Mouse (Mus musculus): ENCODE results near the gene Rbfox3.

The Rbfox3 gene

GRCm38 (mm10) chr11:118768441-118768840 is 143.0 kb downstream of the Rbfox3 start:
- Histone ChIP-seq H3K4me3 (replicated peaks; ENCODE audit: low read length) (no peak overlapping the region), H3K9me3 (ENCODE audit: low read length) (no peaks in the 10 kb centered on the region), H3K36me3 (ENCODE audit: insufficient read depth, low read length) (no peaks in the 10 kb centered on the region), H3K27me3 (ENCODE audit: insufficient read depth, low read length) (peaks cover 18% of the 10 kb centered on the region), H3K4me1 (replicated peaks; ENCODE audit: low read depth, low read length) (peaks cover 13% of the 10 kb centered on the region)
- TF ChIP-seq CTCF (conservative IDR thresholded peaks at IDR 0.05; ENCODE audit: low read length) (no peak), POU5F1 (IDR thresholded peaks at IDR 0.05; ENCODE audit: borderline replicate concordance, low read length) (no peak), NANOG (IDR thresholded peaks at IDR 0.05; ENCODE audit: borderline replicate concordance, low read length) (no peak)

DNA sequence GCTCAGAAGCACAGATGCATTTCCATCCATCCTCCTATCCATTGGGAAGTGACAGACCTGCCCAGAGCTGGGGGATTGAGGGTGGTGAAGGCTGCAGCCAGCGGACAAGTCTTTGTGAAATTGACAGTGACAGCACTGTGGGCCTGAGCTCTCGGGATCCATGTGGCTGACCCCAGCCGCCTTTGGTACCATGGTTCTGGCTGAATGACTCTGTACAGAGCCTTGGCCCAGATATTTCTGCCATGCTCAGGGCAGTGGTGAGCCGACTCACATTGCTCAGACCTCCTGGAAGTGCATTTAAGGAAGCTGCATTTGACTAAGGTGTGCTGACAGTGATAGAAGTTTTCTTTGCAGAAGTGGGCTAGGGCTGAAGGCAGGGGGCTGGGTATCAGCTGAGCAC is 144.0 kb downstream of the Rbfox3 start:
- Histone ChIP-seq H3K36me3 (ENCODE audit: insufficient read depth, low read length) (no peaks in the 10 kb centered on the region), H3K4me1 (replicated peaks; ENCODE audit: low read depth, low read length) (peaks cover 7% of the 10 kb centered on the region), H3K9me3 (ENCODE audit: low read length) (no peaks in the 10 kb centered on the region), H3K4me3 (replicated peaks; ENCODE audit: low read length) (no peak overlapping the region), H3K27me3 (ENCODE audit: insufficient read depth, low read length) (peaks cover 19% of the 10 kb centered on the region)
- no peak for TF ChIP-seq POU5F1 (IDR thresholded peaks at IDR 0.05; ENCODE audit: borderline replicate concordance, low read length)
- TF ChIP-seq CTCF (conservative IDR thresholded peaks at IDR 0.05; ENCODE audit: low read length): no peak
- TF ChIP-seq NANOG (IDR thresholded peaks at IDR 0.05; ENCODE audit: borderline replicate concordance, low read length): no peak

DNA sequence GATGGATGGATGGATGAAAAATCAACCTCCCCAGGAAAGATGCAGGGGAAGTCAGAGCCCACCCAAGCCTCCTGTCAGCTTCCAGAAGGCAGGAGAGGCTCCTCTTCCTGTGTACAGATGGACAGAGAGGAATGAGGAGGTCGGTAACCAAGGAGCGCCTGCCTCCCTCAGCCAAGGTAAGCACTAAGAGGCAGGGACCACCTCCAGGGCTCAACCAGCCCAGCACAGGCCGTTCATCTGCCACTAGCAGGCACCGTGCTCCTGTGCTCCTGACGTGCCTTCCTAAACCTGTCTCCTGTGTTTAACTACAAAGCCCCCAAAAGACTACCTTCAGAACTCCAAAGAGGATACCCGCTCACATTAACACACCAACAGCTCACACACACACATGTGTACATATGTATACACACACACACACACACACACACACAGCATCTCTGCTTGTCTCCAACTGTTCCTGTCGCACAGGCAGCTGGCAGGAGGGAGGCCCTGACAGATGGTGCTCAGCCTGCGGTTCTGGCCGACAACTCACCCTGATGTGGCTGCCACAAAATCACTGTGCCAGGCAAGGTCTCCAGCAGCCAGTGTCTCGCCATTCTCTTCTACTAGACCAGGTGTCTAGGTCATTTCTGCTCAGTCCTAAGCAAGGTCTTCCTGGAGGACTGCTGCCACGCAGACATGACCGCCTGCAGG is 151.0 kb downstream of the Rbfox3 start:
- Histone ChIP-seq H3K27me3 (ENCODE audit: insufficient read depth, low read length) (peaks cover 12% of the 10 kb centered on the region; the same call in 1 of the 2 replicates), H3K4me1 (replicated peaks; ENCODE audit: low read depth, low read length) (peaks cover 7% of the 10 kb centered on the region), H3K36me3 (ENCODE audit: insufficient read depth, low read length) (no peaks in the 10 kb centered on the region), H3K4me3 (replicated peaks; ENCODE audit: low read length) (no peak overlapping the region), H3K9me3 (ENCODE audit: low read length) (0 out of 2 replicates have a peak, but pooled peaks cover 7% of the 10 kb centered on the region)
- TF ChIP-seq POU5F1 (IDR thresholded peaks at IDR 0.05; ENCODE audit: borderline replicate concordance, low read length): no peak
- no peak for TF ChIP-seq NANOG (IDR thresholded peaks at IDR 0.05; ENCODE audit: borderline replicate concordance, low read length)
- no peak for TF ChIP-seq CTCF (conservative IDR thresholded peaks at IDR 0.05; ENCODE audit: low read length)

GRCm38 (mm10) chr11:118759228-118759627 is 152.2 kb downstream of the Rbfox3 start:
- Histone ChIP-seq H3K27me3 (ENCODE audit: insufficient read depth, low read length) (peaks cover 9% of the 10 kb centered on the region; the same call in 1 of the 2 replicates), H3K36me3 (ENCODE audit: insufficient read depth, low read length) (no peaks in the 10 kb centered on the region), H3K4me3 (replicated peaks; ENCODE audit: low read length) (no peak overlapping the region), H3K4me1 (replicated peaks; ENCODE audit: low read depth, low read length) (no peaks in the 10 kb centered on the region), H3K9me3 (ENCODE audit: low read length) (0 out of 2 replicates have a peak, but pooled peaks cover 7% of the 10 kb centered on the region)
- no peak for TF ChIP-seq CTCF (conservative IDR thresholded peaks at IDR 0.05; ENCODE audit: low read length)

DNA sequence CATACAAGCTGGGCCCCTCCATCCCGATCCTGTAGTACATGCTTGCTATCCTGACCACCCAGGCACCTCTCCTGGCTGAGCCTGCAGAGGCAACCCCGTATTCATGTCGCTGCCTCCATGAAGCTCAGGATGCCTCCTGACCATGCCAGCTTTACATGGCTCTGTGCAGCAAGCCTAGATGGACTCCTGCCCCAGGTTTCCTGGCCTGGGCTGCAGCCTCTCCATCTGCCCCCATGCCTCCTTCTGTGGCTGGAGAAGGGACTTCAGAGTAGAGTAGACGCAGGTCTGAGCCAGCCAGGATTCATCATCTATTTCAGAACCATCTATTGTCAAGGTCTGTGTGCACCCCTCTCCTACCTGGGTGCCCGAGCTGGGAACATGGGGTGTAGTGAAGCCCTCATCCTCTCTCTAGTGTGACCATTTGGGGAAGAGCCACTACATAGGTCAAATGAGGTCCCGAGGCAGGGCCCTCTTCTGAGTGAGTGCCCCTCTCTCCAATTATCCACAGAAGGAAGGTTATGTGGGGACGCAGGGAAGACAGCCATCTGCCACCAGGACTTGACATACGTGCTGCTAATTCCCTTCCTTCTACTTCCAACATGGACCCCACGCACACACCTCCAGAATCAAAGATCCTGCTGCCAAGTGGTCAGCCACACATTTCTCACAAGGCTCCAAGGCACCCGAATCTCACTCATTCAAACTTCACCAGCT is 153.0 kb downstream of the Rbfox3 start:
- H3K4me1 ChIP-seq (replicated peaks; ENCODE audit: low read depth, low read length): no peaks in the 10 kb centered on the region
- no peak overlapping the region for H3K4me3 ChIP-seq (replicated peaks; ENCODE audit: low read length)
- no peak for TF ChIP-seq NANOG (IDR thresholded peaks at IDR 0.05; ENCODE audit: borderline replicate concordance, low read length)
- TF ChIP-seq CTCF (conservative IDR thresholded peaks at IDR 0.05; ENCODE audit: low read length): no peak
- TF ChIP-seq POU5F1 (IDR thresholded peaks at IDR 0.05; ENCODE audit: borderline replicate concordance, low read length): no peak
- peaks cover 9% of the 10 kb centered on the region; the same call in 1 of the 2 replicates for H3K27me3 ChIP-seq (ENCODE audit: insufficient read depth, low read length)
- H3K36me3 ChIP-seq (ENCODE audit: insufficient read depth, low read length): no peaks in the 10 kb centered on the region
- 0 out of 2 replicates have a peak, but pooled peaks cover 7% of the 10 kb centered on the region for H3K9me3 ChIP-seq (ENCODE audit: low read length)

- no peaks in the 10 kb centered on the region for H3K4me1 ChIP-seq (replicated peaks; ENCODE audit: low read depth, low read length)
- no peaks in the 10 kb centered on the region for H3K36me3 ChIP-seq (ENCODE audit: insufficient read depth, low read length)
- TF ChIP-seq NANOG (IDR thresholded peaks at IDR 0.05; ENCODE audit: borderline replicate concordance, low read length) (no peak), POU5F1 (IDR thresholded peaks at IDR 0.05; ENCODE audit: borderline replicate concordance, low read length) (no peak), CTCF (conservative IDR thresholded peaks at IDR 0.05; ENCODE audit: low read length) (no peak)
- H3K4me3 ChIP-seq (replicated peaks; ENCODE audit: low read length): no peak overlapping the region
- H3K27me3 ChIP-seq (ENCODE audit: insufficient read depth, low read length): 0 out of 2 replicates have a peak, but pooled peaks cover 9% of the 10 kb centered on the region
- H3K9me3 ChIP-seq (ENCODE audit: low read length): 0 out of 2 replicates have a peak, but pooled peaks cover 7% of the 10 kb centered on the region
Measured at GRCm38 (mm10) chr11:118757488-118757887, 153.9 kb downstream of the Rbfox3 start.

DNA sequence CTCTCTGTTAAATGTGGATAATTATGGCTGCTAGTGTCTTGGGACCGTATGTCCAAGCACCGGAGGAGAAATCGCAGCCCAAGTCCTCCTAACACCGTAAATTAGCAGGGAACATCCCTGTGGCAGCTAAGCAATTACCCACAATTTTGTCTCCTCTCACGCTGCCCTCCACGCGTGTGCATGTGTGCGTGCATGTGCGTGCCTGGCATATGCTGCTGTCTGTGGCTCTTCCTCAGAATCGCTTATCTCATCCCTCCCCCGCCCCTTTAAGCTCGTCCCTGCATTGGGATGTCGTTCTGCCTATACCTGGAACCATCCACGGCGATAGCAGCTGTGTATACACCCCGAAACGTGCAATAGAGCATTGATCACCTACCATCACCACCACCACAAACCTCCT is 156.4 kb downstream of the Rbfox3 start:
- no peaks in the 10 kb centered on the region for H3K9me3 ChIP-seq (ENCODE audit: low read length)

GRCm38 (mm10) chr11:118754535-118754934 is 156.9 kb downstream of the Rbfox3 start:
- Histone ChIP-seq H3K9me3 (ENCODE audit: low read length) (no peaks in the 10 kb centered on the region), H3K36me3 (ENCODE audit: insufficient read depth, low read length) (no peaks in the 10 kb centered on the region), H3K4me3 (replicated peaks; ENCODE audit: low read length) (no peak overlapping the region), H3K27me3 (ENCODE audit: insufficient read depth, low read length) (0 out of 2 replicates have a peak, but pooled peaks cover 5% of the 10 kb centered on the region), H3K4me1 (replicated peaks; ENCODE audit: low read depth, low read length) (no peaks in the 10 kb centered on the region)
- TF ChIP-seq CTCF (conservative IDR thresholded peaks at IDR 0.05; ENCODE audit: low read length) (no peak), NANOG (IDR thresholded peaks at IDR 0.05; ENCODE audit: borderline replicate concordance, low read length) (no peak), POU5F1 (IDR thresholded peaks at IDR 0.05; ENCODE audit: borderline replicate concordance, low read length) (no peak)

More for the DNA sequence above, 156.4 kb downstream of the Rbfox3 start:
- Histone ChIP-seq H3K27me3 (ENCODE audit: insufficient read depth, low read length) (0 out of 2 replicates have a peak, but pooled peaks cover 5% of the 10 kb centered on the region), H3K36me3 (ENCODE audit: insufficient read depth, low read length) (no peaks in the 10 kb centered on the region), H3K4me1 (replicated peaks; ENCODE audit: low read depth, low read length) (no peaks in the 10 kb centered on the region), H3K4me3 (replicated peaks; ENCODE audit: low read length) (no peak overlapping the region)
- TF ChIP-seq POU5F1 (IDR thresholded peaks at IDR 0.05; ENCODE audit: borderline replicate concordance, low read length): no peak
- TF ChIP-seq NANOG (IDR thresholded peaks at IDR 0.05; ENCODE audit: borderline replicate concordance, low read length): no peak
- no peak for TF ChIP-seq CTCF (conservative IDR thresholded peaks at IDR 0.05; ENCODE audit: low read length)
